Mouse (Mus musculus) limb, embryonic 14.5 days (tissue): Measurements from ENCODE around the gene Fam222a. TPM values are rescaled to one million over a fixed set of nuclear protein-coding genes. Genes with fewer than 3 reads are reported as not detected.
A peak's percentile ranks its signal among the peaks of the same experiment; 100 is the strongest.

Experiments
- ATAC-seq: fragments of 200-750 bp; cut with Nextera tagmentation; 2 replicates; pipeline ENCODE4 v1.8.0; 2017; ENCODE audit warnings: low read depth, moderate number of reproducible peaks, moderate TSS enrichment; ENCODE audit not compliant: low FRiP score
- DNase-seq: peaks from one replicate; pipeline ENCODE4 v3.0.0-alpha.2; 2015; ENCODE audit warnings: low spot score
- H3K27ac ChIP-seq: fragments of 300-500 bp; sonication (generic); replicated peaks from 2 replicates; pipeline ENCODE4 v1.5.1; 2014; ENCODE audit warnings: low read depth, mild to moderate bottlenecking, low read length, moderate library complexity, mixed read lengths
- H3K27me3 ChIP-seq: fragments of 300-500 bp; sonication (generic); 2 replicates; pipeline ENCODE4 v1.6.1; 2014; ENCODE audit warnings: low read length, mixed read lengths; ENCODE audit not compliant: control insufficient read depth, insufficient read depth
- H3K36me3 ChIP-seq: fragments of 300-500 bp; sonication (generic); 2 replicates; pipeline ENCODE4 v1.6.1; 2014; ENCODE audit warnings: mild to moderate bottlenecking, low read length, moderate library complexity, mixed read lengths; ENCODE audit not compliant: control insufficient read depth, insufficient read depth
- H3K4me1 ChIP-seq: fragments of 300-500 bp; sonication (generic); 2 replicates; pipeline ENCODE4 v1.6.1; 2014; ENCODE audit warnings: antibody characterized with exemption, low read length, mixed read lengths; ENCODE audit not compliant: control insufficient read depth, insufficient read depth
- H3K4me2 ChIP-seq: fragments of 300-500 bp; sonication (generic); replicated peaks from 2 replicates; pipeline ENCODE4 v1.6.1; 2014; ENCODE audit warnings: low read depth, mild to moderate bottlenecking, low read length, moderate library complexity; ENCODE audit not compliant: severe bottlenecking
- H3K4me3 ChIP-seq: fragments of 300-500 bp; sonication (generic); replicated peaks from 2 replicates; pipeline ENCODE4 v1.5.1; 2014; ENCODE audit warnings: low read length
- H3K9ac ChIP-seq: fragments of 300-500 bp; sonication (generic); 2 replicates; pipeline ENCODE4 v1.6.1; 2014; ENCODE audit warnings: mild to moderate bottlenecking, low read depth, low read length, moderate library complexity; ENCODE audit not compliant: severe bottlenecking
- H3K9me3 ChIP-seq: fragments of 300-500 bp; sonication (generic); 2 replicates; pipeline ENCODE4 v1.6.1; 2016; ENCODE audit warnings: low read length; ENCODE audit not compliant: control insufficient read depth
- POLR2A ChIP-seq: fragments of 200-500 bp; IDR thresholded peaks from 2 replicates; pipeline ENCODE4 v1.8.0; 2012; ENCODE audit warnings: inconsistent platforms, mild to moderate bottlenecking, moderate library complexity, borderline replicate concordance; ENCODE audit not compliant: insufficient read depth, insufficient read length; ENCODE audit errors: extremely low read depth
- WGBS: fragments of 180-500 bp; shearing (Covaris S2); extraction: QIAGEN DNeasy Blood & Tissue Kit; methylation state at CpG from one replicate; pipeline ENCODE4 v1.1.7; 2014; 5-methylcytosine and 5-hydroxymethylcytosine counted together
- polyA plus RNA-seq, 2 experiments: library from polyadenylated mRNA; depleted of rRNA in 1 of 2; stranded (reverse) in 1 of 2; unstranded in 1 of 2; fragments of >200 nt; fragmentation: Nextera tagmentation in 1 of 2; extraction: Ambion mirVana in 1 of 2; gene quantifications; 2 replicates each; pipeline versions ENCODE4 v1.2.1 to v1.2.3; 2012 to 2014

Gene Fam222a
- polyA plus RNA-seq, 2 experiments, result 1.1 to 1.5 TPM

GRCm38 (mm10) chr5:114640809-114641208, 73.0 kb downstream of the Fam222a start:
- 65% methylated on average over 10 of the region's 10 CpGs for WGBS
- ATAC-seq, result no peak

GRCm38 (mm10) chr5:114644918-114645317, 77.1 kb downstream of the Fam222a start:
- ATAC-seq, result no peak
- no peak overlapping the region for H3K27ac ChIP-seq
- TF ChIP-seq POLR2A, result no peak

More at GRCm38 (mm10) chr5:114640809-114641208, 73.0 kb downstream of the Fam222a start:
- no peaks in the 10 kb centered on the region for H3K9me3 ChIP-seq
- no peak for DNase-seq
- no peak overlapping the region for H3K27ac ChIP-seq
- H3K4me1 ChIP-seq, result peaks cover 4% of the 10 kb centered on the region; the same call in 1 of the 2 replicates
- no peak overlapping the region for H3K9ac ChIP-seq
- no peak overlapping the region for H3K4me3 ChIP-seq
- H3K4me2 ChIP-seq, result no peak overlapping the region
- TF ChIP-seq POLR2A, result no peak
- H3K36me3 ChIP-seq, result no peaks in the 10 kb centered on the region
- no peaks in the 10 kb centered on the region for H3K27me3 ChIP-seq

GRCm38 (mm10) chr5:114645916-114646315, 78.1 kb downstream of the Fam222a start:
- DNase-seq (no peak), ATAC-seq (no peak)
- WGBS, result 89% methylated on average over 5 of the region's 5 CpGs
- Histone ChIP-seq H3K27ac (no peak overlapping the region), H3K27me3 (no peaks in the 10 kb centered on the region), H3K4me2 (no peak overlapping the region), H3K4me1 (peaks cover 23% of the 10 kb centered on the region), H3K4me3 (no peak overlapping the region), H3K9me3 (no peaks in the 10 kb centered on the region), H3K36me3 (no peaks in the 10 kb centered on the region), H3K9ac (no peak overlapping the region)
- TF ChIP-seq POLR2A, result no peak

More at GRCm38 (mm10) chr5:114644918-114645317, 77.1 kb downstream of the Fam222a start:
- no peaks in the 10 kb centered on the region for H3K27me3 ChIP-seq
- H3K4me3 ChIP-seq, result no peak overlapping the region
- WGBS, result 42% methylated on average over 6 of the region's 6 CpGs
- no peaks in the 10 kb centered on the region for H3K9me3 ChIP-seq
- DNase-seq, result no peak
- H3K4me2 ChIP-seq, result no peak overlapping the region
- H3K4me1 ChIP-seq, result peaks cover 14% of the 10 kb centered on the region
- no peak overlapping the region for H3K9ac ChIP-seq
- no peaks in the 10 kb centered on the region for H3K36me3 ChIP-seq

GRCm38 (mm10) chr5:114647211-114647974, 79.6 kb downstream of the Fam222a start:
- 2% methylated on average over 27 of the region's 27 CpGs for WGBS
- H3K27ac ChIP-seq, result no peak overlapping the region; the same call in 1 of the 2 replicates
- H3K4me2 ChIP-seq, result peak overlapping the region; percentile 47
- DNase-seq (peak; percentile 56), ATAC-seq (peak; percentile 67)
- peaks cover 30% of the 10 kb centered on the region for H3K4me1 ChIP-seq
- no peak for TF ChIP-seq POLR2A
- H3K27me3 ChIP-seq, result no peaks in the 10 kb centered on the region
- H3K4me3 ChIP-seq, result peak overlapping the region; percentile 28
- no peaks in the 10 kb centered on the region for H3K36me3 ChIP-seq
- H3K9ac ChIP-seq, result no peak overlapping the region; the same call in 1 of the 2 replicates
- no peaks in the 10 kb centered on the region for H3K9me3 ChIP-seq

GRCm38 (mm10) chr5:114648728-114649311, 81.0 kb downstream of the Fam222a start:
- Histone ChIP-seq H3K4me1 (peaks cover 30% of the 10 kb centered on the region), H3K9me3 (no peaks in the 10 kb centered on the region), H3K9ac (no peak overlapping the region), H3K27ac (no peak overlapping the region), H3K27me3 (no peaks in the 10 kb centered on the region), H3K36me3 (no peaks in the 10 kb centered on the region), H3K4me3 (no peak overlapping the region), H3K4me2 (no peak overlapping the region)
- DNase-seq (no peak), ATAC-seq (no peak)
- no peak for TF ChIP-seq POLR2A
- WGBS, result 70% methylated on average over 11 of the region's 11 CpGs
